Comparison of ENCODE assay signal across 29 mouse cellular contexts in the genomic region with DNA sequence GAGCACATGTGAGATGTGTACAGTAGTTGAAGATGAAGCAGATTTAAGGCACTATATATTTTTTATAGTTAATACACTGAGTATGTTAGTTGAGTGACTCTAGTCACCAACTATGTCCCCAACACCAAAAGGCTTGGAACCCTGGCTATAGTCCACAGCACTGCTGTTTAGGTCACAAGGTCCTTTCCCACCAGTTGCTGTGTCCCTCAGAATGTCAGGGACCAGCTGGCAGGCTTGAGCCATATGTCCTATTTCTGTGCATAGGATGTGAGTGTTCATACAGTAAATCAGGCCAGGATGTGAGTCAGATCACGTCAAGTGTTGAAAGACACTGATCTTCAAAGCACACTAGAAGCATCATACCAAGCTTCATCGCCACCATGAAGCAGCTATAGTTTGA. TPM values are rescaled to one million over a fixed set of nuclear protein-coding genes. Genes with fewer than 3 reads are reported as not detected.
DNase-seq lines count a peak whose midpoint lies in the region; ATAC-seq and TF ChIP-seq lines count a peak whose summit lies in the region.
"Had no signal": no experiment of that assay in that cellular context is flagged by ENCODE, and none has a peak within 500 bp of the region (broad histone marks: within the 10 kb centered on the region; RNA-seq: fewer than 3 reads in every experiment).

No protein-coding gene starts in this region.

- no peaks in the 10 kb centered on the region for H3K27me3 ChIP-seq in embryonic facial prominence, embryonic 14.5 days (replicated peaks; ENCODE audit: control insufficient read depth, insufficient read depth, low read length)
- no peaks in the 10 kb centered on the region for H3K27me3 ChIP-seq in embryonic facial prominence, embryonic 10.5 days (replicated peaks; ENCODE audit: low read depth, poor library complexity, severe bottlenecking)
- no peaks in the 10 kb centered on the region for H3K27me3 ChIP-seq in heart, postnatal 0 days (ENCODE audit: control insufficient read depth, insufficient read depth, low read length)
- no peaks in the 10 kb centered on the region for H3K27me3 ChIP-seq in heart, embryonic 10.5 days (ENCODE audit: insufficient read depth, poor library complexity, severe bottlenecking)
- H3K27me3 ChIP-seq in midbrain, embryonic 11.5 days (ENCODE audit: control insufficient read depth, insufficient read depth, low read length): no peaks in the 10 kb centered on the region
- no peaks in the 10 kb centered on the region for H3K27me3 ChIP-seq in midbrain, postnatal 0 days (ENCODE audit: insufficient read depth, low read length)
- no peaks in the 10 kb centered on the region for H3K27me3 ChIP-seq in intestine, embryonic 16.5 days (replicated peaks; ENCODE audit: control insufficient read depth, insufficient read depth, low read length)
- H3K27me3 ChIP-seq: embryonic facial prominence, embryonic 13.5 days; hindbrain, embryonic 13.5 days; kidney, embryonic 15.5 days; limb, embryonic 15.5 days; lung, embryonic 15.5 days had no signal

- H3K4me3 ChIP-seq in embryonic facial prominence, embryonic 14.5 days (ENCODE audit: low read depth, low read length): no peak overlapping the region
- H3K4me3 ChIP-seq in embryonic facial prominence, embryonic 10.5 days: no peak overlapping the region
- no peak overlapping the region for H3K4me3 ChIP-seq in heart, postnatal 0 days (ENCODE audit: low read depth, low read length)
- no peak overlapping the region for H3K4me3 ChIP-seq in heart, embryonic 10.5 days
- no peak overlapping the region for H3K4me3 ChIP-seq in midbrain, embryonic 11.5 days (ENCODE audit: low read depth, low read length)
- no peak overlapping the region for H3K4me3 ChIP-seq in midbrain, postnatal 0 days (ENCODE audit: low read depth, low read length)
- H3K4me3 ChIP-seq in intestine, embryonic 16.5 days (ENCODE audit: low read length): no peak overlapping the region
- H3K4me3 ChIP-seq: embryonic facial prominence, embryonic 13.5 days; erythroblast, embryonic 14.5 days; gastrocnemius, adult 2 months; hindbrain, embryonic 13.5 days; kidney, embryonic 15.5 days; limb, embryonic 10.5 days; limb, embryonic 15.5 days; lung, embryonic 15.5 days had no signal

- 69% methylated on average over 2 of the region's 2 CpGs for WGBS in embryonic facial prominence, embryonic 14.5 days
- WGBS in embryonic facial prominence, embryonic 10.5 days: 86% methylated on average over 2 of the region's 2 CpGs
- 61% methylated on average over 2 of the region's 2 CpGs for WGBS in heart, postnatal 0 days
- WGBS in heart, embryonic 10.5 days: 81% methylated on average over 2 of the region's 2 CpGs
- WGBS in midbrain, embryonic 11.5 days: 91% methylated on average over 2 of the region's 2 CpGs
- 88% methylated on average over 2 of the region's 2 CpGs for WGBS in midbrain, postnatal 0 days
- WGBS in intestine, embryonic 16.5 days: 69% methylated on average over 2 of the region's 2 CpGs

- no peak for ATAC-seq in embryonic facial prominence, embryonic 14.5 days (ENCODE audit: low read depth)
- ATAC-seq in heart, postnatal 0 days (ENCODE audit: insufficient read depth, low read depth): no peak
- ATAC-seq in midbrain, embryonic 11.5 days (ENCODE audit: low FRiP score): no peak
- no peak for ATAC-seq in midbrain, postnatal 0 days (ENCODE audit: low FRiP score)
- no peak for ATAC-seq in intestine, embryonic 16.5 days
- ATAC-seq: CD4-positive, CD25-positive, alpha-beta regulatory T cell, adult 4 months; forebrain, embryonic 16.5 days had no signal

- DNase-seq in embryonic facial prominence, embryonic 14.5 days (ENCODE audit: low spot score): peak; percentile 32
- no peak for DNase-seq in embryonic facial prominence, embryonic 10.5 days (ENCODE audit: low spot score)
- DNase-seq in heart, postnatal 0 days (ENCODE audit: low spot score): no peak
- DNase-seq in heart, embryonic 10.5 days (ENCODE audit: low spot score): no peak
- DNase-seq in midbrain, embryonic 11.5 days (ENCODE audit: low spot score, missing footprints): peak; percentile 53
- DNase-seq in midbrain, postnatal 0 days (ENCODE audit: low spot score): no peak
- peak; percentile 32 for DNase-seq in retina, postnatal 1 day
- DNase-seq: adrenal gland, postnatal 25 days; cerebellum, adult 8-10 months; gastrocnemius, adult 2 months; kidney, adult 11 months; layer of hippocampus, postnatal 36 days; midbrain, embryonic 14.5 days; right cerebral cortex, postnatal 4 days; thymus, adult 18-20 months; thymus, postnatal 25 days had no signal

- H3K27ac ChIP-seq in embryonic facial prominence, embryonic 14.5 days (replicated peaks; ENCODE audit: low read depth, low read length): no peak overlapping the region
- H3K27ac ChIP-seq in embryonic facial prominence, embryonic 10.5 days (replicated peaks): no peak overlapping the region
- H3K27ac ChIP-seq in heart, postnatal 0 days (ENCODE audit: low read depth): peak overlapping the region; percentile 44; the same call in 1 of the 2 replicates
- H3K27ac ChIP-seq in heart, embryonic 10.5 days: no peak overlapping the region
- H3K27ac ChIP-seq in midbrain, embryonic 11.5 days (ENCODE audit: low read depth, low read length): no peak overlapping the region
- H3K27ac ChIP-seq in midbrain, postnatal 0 days (ENCODE audit: low read depth, low read length): no peak overlapping the region
- H3K27ac ChIP-seq in intestine, embryonic 16.5 days (ENCODE audit: low read length): no peak overlapping the region
- H3K27ac ChIP-seq: embryonic facial prominence, embryonic 13.5 days; hindbrain, embryonic 13.5 days; limb, embryonic 10.5 days; liver, embryonic 14.5 days; lung, embryonic 15.5 days; stomach, postnatal 0 days had no signal

- no peak overlapping the region for H3K9ac ChIP-seq in embryonic facial prominence, embryonic 14.5 days (ENCODE audit: low read depth, low read length)
- no peak overlapping the region for H3K9ac ChIP-seq in heart, postnatal 0 days (replicated peaks; ENCODE audit: low read depth, low read length)
- H3K9ac ChIP-seq in midbrain, embryonic 11.5 days (ENCODE audit: low read length): no peak overlapping the region
- no peak overlapping the region for H3K9ac ChIP-seq in midbrain, postnatal 0 days (replicated peaks; ENCODE audit: low read length, poor library complexity, severe bottlenecking)
- no peak overlapping the region for H3K9ac ChIP-seq in intestine, embryonic 16.5 days (ENCODE audit: low read depth, low read length)
- H3K9ac ChIP-seq: embryonic facial prominence, embryonic 13.5 days; hindbrain, embryonic 13.5 days; kidney, embryonic 15.5 days; limb, embryonic 15.5 days; liver, embryonic 14.5 days; lung, embryonic 15.5 days had no signal

- H3K9me3 ChIP-seq in embryonic facial prominence, embryonic 14.5 days (ENCODE audit: control insufficient read depth, low read length): no peaks in the 10 kb centered on the region
- H3K9me3 ChIP-seq in embryonic facial prominence, embryonic 10.5 days: no peaks in the 10 kb centered on the region
- no peaks in the 10 kb centered on the region for H3K9me3 ChIP-seq in heart, postnatal 0 days (replicated peaks; ENCODE audit: control insufficient read depth, low read length)
- no peaks in the 10 kb centered on the region for H3K9me3 ChIP-seq in heart, embryonic 10.5 days
- no peaks in the 10 kb centered on the region for H3K9me3 ChIP-seq in midbrain, embryonic 11.5 days (ENCODE audit: control insufficient read depth, low read length)
- no peaks in the 10 kb centered on the region for H3K9me3 ChIP-seq in midbrain, postnatal 0 days (ENCODE audit: low read length)
- H3K9me3 ChIP-seq in intestine, embryonic 16.5 days (ENCODE audit: control insufficient read depth, low read length): no peaks in the 10 kb centered on the region
- H3K9me3 ChIP-seq: embryonic facial prominence, embryonic 13.5 days; hindbrain, embryonic 13.5 days; kidney, embryonic 15.5 days; limb, embryonic 10.5 days; limb, embryonic 15.5 days; lung, embryonic 15.5 days had no signal

- no peak for TF ChIP-seq CTCF in heart, postnatal 0 days (IDR thresholded peaks at IDR 0.05; ENCODE audit: low read depth)
- no peak for TF ChIP-seq CTCF in midbrain, postnatal 0 days (IDR thresholded peaks at IDR 0.05)

- no peaks in the 10 kb centered on the region for H3K36me3 ChIP-seq in embryonic facial prominence, embryonic 14.5 days (ENCODE audit: control insufficient read depth, insufficient read depth, low read length)
- no peaks in the 10 kb centered on the region for H3K36me3 ChIP-seq in embryonic facial prominence, embryonic 10.5 days (replicated peaks)
- peaks cover 46% of the 10 kb centered on the region for H3K36me3 ChIP-seq in heart, postnatal 0 days (replicated peaks; ENCODE audit: control insufficient read depth, insufficient read depth, low read length)
- H3K36me3 ChIP-seq in heart, embryonic 10.5 days: peaks cover 20% of the 10 kb centered on the region
- no peaks in the 10 kb centered on the region for H3K36me3 ChIP-seq in midbrain, embryonic 11.5 days (ENCODE audit: control insufficient read depth, insufficient read depth, low read length)
- H3K36me3 ChIP-seq in midbrain, postnatal 0 days (ENCODE audit: insufficient read depth, low read length): no peaks in the 10 kb centered on the region
- no peaks in the 10 kb centered on the region for H3K36me3 ChIP-seq in intestine, embryonic 16.5 days (ENCODE audit: control insufficient read depth, insufficient read depth, low read length)
- H3K36me3 ChIP-seq: embryonic facial prominence, embryonic 13.5 days; hindbrain, embryonic 13.5 days; kidney, embryonic 15.5 days; limb, embryonic 10.5 days; limb, embryonic 15.5 days; lung, embryonic 15.5 days had no signal

- peaks cover 13% of the 10 kb centered on the region for H3K4me1 ChIP-seq in embryonic facial prominence, embryonic 14.5 days (ENCODE audit: control insufficient read depth, insufficient read depth, low read length)
- H3K4me1 ChIP-seq in embryonic facial prominence, embryonic 10.5 days: peaks cover 22% of the 10 kb centered on the region
- H3K4me1 ChIP-seq in heart, postnatal 0 days (ENCODE audit: control insufficient read depth, insufficient read depth): peaks cover 75% of the 10 kb centered on the region
- peaks cover 72% of the 10 kb centered on the region for H3K4me1 ChIP-seq in heart, embryonic 10.5 days
- no peaks in the 10 kb centered on the region for H3K4me1 ChIP-seq in midbrain, embryonic 11.5 days (ENCODE audit: control insufficient read depth, insufficient read depth, low read length)
- no peaks in the 10 kb centered on the region for H3K4me1 ChIP-seq in midbrain, postnatal 0 days (ENCODE audit: insufficient read depth, low read length)
- H3K4me1 ChIP-seq in intestine, embryonic 16.5 days (ENCODE audit: control insufficient read depth, insufficient read depth, low read length): peaks cover 21% of the 10 kb centered on the region
- H3K4me1 ChIP-seq: hindbrain, embryonic 13.5 days had no signal

- no peak overlapping the region for H3K4me2 ChIP-seq in embryonic facial prominence, embryonic 14.5 days (ENCODE audit: low read depth, low read length)
- H3K4me2 ChIP-seq in heart, postnatal 0 days (ENCODE audit: low read depth, low read length): no peak overlapping the region
- H3K4me2 ChIP-seq in midbrain, embryonic 11.5 days: no peak overlapping the region
- H3K4me2 ChIP-seq in midbrain, postnatal 0 days (ENCODE audit: low read depth, low read length, poor library complexity, severe bottlenecking): no peak overlapping the region
- H3K4me2 ChIP-seq in intestine, embryonic 16.5 days (ENCODE audit: low read depth, low read length): no peak overlapping the region
- H3K4me2 ChIP-seq: embryonic facial prominence, embryonic 13.5 days; heart, embryonic 11.5 days; hindbrain, embryonic 13.5 days; kidney, embryonic 15.5 days; limb, embryonic 15.5 days; lung, embryonic 15.5 days had no signal

- TF ChIP-seq EP300 in heart, postnatal 0 days (IDR thresholded peaks at IDR 0.05; ENCODE audit: low read depth): no peak

RNA-seq across cellular contexts. Expression of a gene that starts 29.5 kb away (rescaled TPM):
- polyA plus RNA-seq in embryonic facial prominence, embryonic 14.5 days (2014; fragmentation: Nextera tagmentation; extraction: Ambion mirVana): 56.4 and 60.8 TPM in 2 replicates
- 25.9 and 26.3 TPM in 2 replicates for polyA plus RNA-seq in embryonic facial prominence, embryonic 10.5 days (2016; fragmentation: Nextera tagmentation; extraction: Ambion mirVana)
- 231 and 250 TPM in 2 replicates for total RNA-seq in heart, postnatal 0 days (2014; rRNA removed; ENCODE audit: low replicate concordance)
- 438 and 547 TPM in 2 replicates for polyA plus RNA-seq in heart, postnatal 0 days (2015; fragmentation: Nextera tagmentation; extraction: Ambion mirVana)
- polyA plus RNA-seq in heart, embryonic 10.5 days (2016; fragmentation: Nextera tagmentation; extraction: Ambion mirVana): 115 and 173 TPM in 2 replicates
- polyA plus RNA-seq in midbrain, embryonic 11.5 days (2014; fragmentation: Nextera tagmentation; extraction: Ambion mirVana): 10.2 and 17.2 TPM in 2 replicates
- total RNA-seq in midbrain, postnatal 0 days (2014; rRNA removed): 6.5 and 9.5 TPM in 2 replicates
- polyA plus RNA-seq in midbrain, postnatal 0 days (2015; fragmentation: Nextera tagmentation; extraction: Ambion mirVana): 16.2 and 19.7 TPM in 2 replicates
- 46.0 and 51.7 TPM in 2 replicates for polyA plus RNA-seq in intestine, embryonic 16.5 days (2015; fragmentation: Nextera tagmentation; extraction: Ambion mirVana)

Comparison
In these comparisons a context has a peak if more than half of its experiments do, and no peak if none do; other contexts are left out.
1. DNase-seq: peak in embryonic facial prominence, embryonic 14.5 days (single experiment), midbrain, embryonic 11.5 days (single experiment) and retina, postnatal 1 day (single experiment); none in embryonic facial prominence, embryonic 10.5 days (single experiment), heart, postnatal 0 days (single experiment), heart, embryonic 10.5 days (single experiment) and midbrain, postnatal 0 days (single experiment).